Mouse (Mus musculus) macrophage (primary cell): ENCODE data around the gene Acsl1. TPM values are rescaled to one million over a fixed set of nuclear protein-coding genes. Genes with fewer than 3 reads are reported as not detected.

Experiments used
- H3K27ac ChIP-seq: fragments of 350-480 bp; formaldehyde crosslinking; 2 replicates; pipeline ENCODE4 v1.9.0; 2021
- H3K36me3 ChIP-seq: fragments of 350-480 bp; formaldehyde crosslinking; 2 replicates; pipeline ENCODE4 v1.9.0; 2021; ENCODE audit errors: inconsistent target
- H3K4me3 ChIP-seq: fragments of 350-480 bp; formaldehyde crosslinking; 2 replicates; pipeline ENCODE4 v1.9.0; 2021; ENCODE audit errors: inconsistent target
- H3K79me2 ChIP-seq: fragments of 350-480 bp; formaldehyde crosslinking; 2 replicates; pipeline ENCODE4 v1.9.0; 2021; ENCODE audit errors: inconsistent target
- WGBS: methylation state at CpG from one replicate; pipeline ENCODE4 v1.1.7; 2026; ENCODE audit warnings: inconsistent platforms; ENCODE audit not compliant: missing documents; 5-methylcytosine and 5-hydroxymethylcytosine counted together
- polyA plus RNA-seq: library from polyadenylated mRNA; stranded (reverse); fragments of 250-400 nt; gene quantifications from 3 replicates; pipeline ENCODE4 v1.2.4, GENCODE M21; 2018; ENCODE audit warnings: inconsistent platforms

The Acsl1 gene
- polyA plus RNA-seq, 1 experiment from 2014 or later: 22.9 TPM

DNA sequence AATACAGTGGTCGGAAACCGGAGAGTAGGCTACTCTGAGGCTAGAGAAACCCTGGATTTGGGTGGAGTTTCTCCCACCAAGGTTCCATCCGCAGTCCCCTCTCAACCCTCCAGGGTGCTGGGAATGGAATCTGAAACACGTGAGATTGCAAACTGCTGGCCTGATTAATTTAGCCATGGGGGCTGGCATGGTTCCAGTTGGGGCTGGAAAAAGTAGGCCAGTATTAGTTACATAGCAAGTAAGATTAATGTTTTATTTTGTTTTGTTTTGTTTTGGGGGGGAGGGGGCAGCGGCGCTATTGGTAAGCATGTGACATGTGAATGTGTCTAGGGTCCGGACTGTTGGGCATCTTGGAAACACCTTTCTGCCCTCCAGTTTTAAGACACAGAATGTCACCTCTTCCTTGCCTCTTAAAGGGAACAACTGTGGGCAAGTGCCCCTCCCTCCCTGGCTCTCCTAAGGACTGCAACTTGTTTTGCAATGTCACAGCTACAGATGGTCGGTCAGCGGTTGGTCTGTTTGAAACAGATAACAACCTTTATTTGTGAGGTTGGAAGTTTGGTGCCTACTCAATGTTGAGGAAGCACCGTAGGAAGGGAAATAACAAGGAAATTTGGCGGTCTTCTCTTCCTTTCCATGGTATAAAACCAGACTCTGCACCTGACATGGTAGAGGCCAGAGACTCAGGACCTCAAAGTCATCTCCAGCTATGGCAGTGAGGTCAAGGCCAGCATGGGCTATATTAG, 75.8 kb downstream of the Acsl1 start:
- H3K4me3 ChIP-seq: no peak overlapping the region

DNA sequence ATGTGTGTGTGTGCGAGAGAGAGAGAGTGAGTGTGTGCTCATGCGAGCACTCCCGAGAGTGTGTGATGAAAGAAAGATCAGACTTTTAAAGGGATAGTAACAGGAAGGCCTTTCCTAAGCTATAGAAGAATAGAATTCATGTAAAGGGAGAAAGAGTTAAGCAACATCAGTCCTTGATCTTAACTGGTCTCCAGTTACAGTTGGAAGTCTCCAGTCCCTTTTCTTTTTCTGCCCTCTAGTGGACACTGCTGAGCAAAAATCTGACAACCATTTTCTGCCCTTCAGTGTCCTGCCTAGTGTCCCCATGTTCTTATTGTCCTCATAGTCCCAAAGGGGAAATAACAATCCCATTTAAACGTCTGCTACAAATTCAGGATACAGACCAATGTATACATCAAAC, 76.4 kb downstream of the Acsl1 start:
- Histone ChIP-seq H3K4me3 (no peak overlapping the region), H3K79me2 (no peaks in the 10 kb centered on the region), H3K27ac (no peak overlapping the region), H3K36me3 (no peaks in the 10 kb centered on the region)
- WGBS: 23% methylated on average over 4 of the region's 4 CpGs

More for the DNA sequence above, 75.8 kb downstream of the Acsl1 start:
- Histone ChIP-seq H3K79me2 (no peaks in the 10 kb centered on the region), H3K36me3 (no peaks in the 10 kb centered on the region), H3K27ac (no peak overlapping the region)
- WGBS: 33% methylated on average over 11 of the region's 11 CpGs

DNA sequence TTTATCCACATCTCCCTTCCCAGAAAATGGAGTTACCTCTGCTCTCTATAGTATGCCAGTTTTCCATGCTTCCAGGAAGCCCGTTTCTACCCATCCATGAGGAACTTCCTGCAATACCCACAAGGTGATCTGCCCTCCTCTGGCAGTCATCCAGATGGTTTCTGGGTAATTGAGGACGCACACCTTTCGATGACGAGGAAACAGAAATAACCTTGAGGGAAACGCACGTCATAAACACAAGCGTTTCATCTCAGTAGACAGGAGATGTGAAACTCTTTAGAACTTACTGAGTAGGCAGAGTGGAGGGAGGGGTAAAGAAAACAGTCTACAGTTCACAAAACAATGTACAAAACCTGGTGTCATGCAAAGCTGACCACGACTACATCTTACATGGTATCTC, 79.2 kb downstream of the Acsl1 start:
- 64% methylated on average over 8 of the region's 8 CpGs for WGBS
- H3K4me3 ChIP-seq: no peak overlapping the region
- H3K27ac ChIP-seq: no peak overlapping the region
- H3K79me2 ChIP-seq: peaks cover 22% of the 10 kb centered on the region
- H3K36me3 ChIP-seq: no peaks in the 10 kb centered on the region

- Histone ChIP-seq H3K79me2 (peaks cover 24% of the 10 kb centered on the region), H3K4me3 (peak overlapping the region; percentile 85), H3K36me3 (peaks cover 5% of the 10 kb centered on the region; the same call in 1 of the 2 replicates), H3K27ac (peak overlapping the region; percentile 81)
- 49% methylated on average over 4 of the region's 4 CpGs for WGBS
These were observed 80.2 kb downstream of the Acsl1 start for GRCm38 (mm10) chr8:46551029-46551428.

DNA sequence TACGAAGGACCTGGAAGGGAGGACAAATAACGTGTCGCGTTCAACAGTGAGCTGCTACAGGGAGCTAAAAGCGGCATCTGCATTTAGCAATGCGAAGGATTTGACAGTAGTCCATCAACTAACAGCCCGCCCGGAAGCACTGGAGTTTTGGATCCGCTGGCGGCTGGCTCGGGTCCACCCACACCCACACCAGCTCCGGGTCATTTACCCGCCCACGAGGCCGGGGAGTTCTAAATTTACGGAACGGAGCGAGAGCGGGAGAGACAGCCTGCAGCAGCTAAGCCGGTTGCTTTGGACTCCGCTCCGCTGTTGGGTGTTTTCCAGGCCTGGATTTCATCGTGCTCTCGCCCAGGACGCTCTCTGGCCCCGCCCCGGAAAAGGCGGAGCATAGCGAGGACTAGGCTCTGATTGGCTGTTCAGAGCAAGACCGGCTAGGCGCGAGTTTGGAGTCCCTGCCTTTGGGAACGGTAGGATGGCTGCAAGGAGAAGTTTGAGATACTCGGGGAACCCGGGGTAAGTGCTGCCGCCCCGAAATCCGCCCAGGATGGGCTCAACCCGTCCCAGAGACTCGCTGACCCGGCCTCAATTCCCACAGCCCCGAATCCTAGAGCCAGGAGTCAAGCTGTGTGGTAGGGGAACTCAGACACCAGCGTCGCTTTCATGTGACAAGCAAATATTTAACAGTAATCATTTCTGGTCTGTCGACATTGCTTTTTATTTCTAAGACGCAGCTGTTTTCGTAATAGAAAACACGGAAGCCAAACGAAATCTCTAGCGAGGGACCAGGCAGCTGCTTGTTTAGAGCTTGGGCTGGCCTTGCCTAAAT, 81.0 kb downstream of the Acsl1 start, which contains the start of gene Cenpu:
Gene Cenpu, plus strand, starts transcription at position 414 of the 826 bp plus-strand sequence.
- Histone ChIP-seq H3K36me3 (peaks cover 6% of the 10 kb centered on the region; the same call in 1 of the 2 replicates), H3K4me3 (peak within 1 kb of the TSS; percentile 85), H3K27ac (peak within 1 kb of the TSS; percentile 81), H3K79me2 (peaks cover 24% of the 10 kb centered on the region)
- WGBS: under 1% methylated on average over 50 of the region's 50 CpGs

- peaks cover 6% of the 10 kb centered on the region; the same call in 1 of the 2 replicates for H3K36me3 ChIP-seq
- H3K4me3 ChIP-seq: peak overlapping the region; percentile 85
- H3K79me2 ChIP-seq: peaks cover 24% of the 10 kb centered on the region
- peak overlapping the region; percentile 81 for H3K27ac ChIP-seq
- 3% methylated on average over 10 of the region's 10 CpGs for WGBS
These were observed 81.6 kb downstream of the Acsl1 start for GRCm38 (mm10) chr8:46552441-46552765.

DNA sequence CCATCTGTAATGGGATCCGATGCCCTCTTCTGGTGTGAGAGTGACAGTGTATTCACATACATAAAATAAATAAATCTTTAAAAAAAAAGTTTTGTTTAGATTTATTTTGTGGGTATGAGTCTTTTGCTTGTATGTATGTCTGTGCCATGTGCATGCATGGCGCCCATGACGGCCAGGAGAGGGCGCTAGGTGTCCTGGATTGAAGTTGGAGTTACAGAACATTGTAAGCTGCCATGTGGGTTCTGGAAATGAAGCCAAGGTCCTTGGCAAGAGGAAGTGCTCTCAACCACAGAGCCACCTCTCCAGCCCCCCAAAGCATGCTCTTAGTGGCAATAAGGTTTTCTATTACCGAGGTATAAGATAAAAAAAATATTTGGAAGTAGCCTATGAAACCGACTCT, 88.6 kb downstream of the Acsl1 start:
- peaks cover 17% of the 10 kb centered on the region for H3K36me3 ChIP-seq
- H3K79me2 ChIP-seq: peaks cover 7% of the 10 kb centered on the region; the same call in 1 of the 2 replicates
- WGBS: 39% methylated on average over 6 of the region's 6 CpGs
- no peak overlapping the region for H3K27ac ChIP-seq
- no peak overlapping the region for H3K4me3 ChIP-seq

DNA sequence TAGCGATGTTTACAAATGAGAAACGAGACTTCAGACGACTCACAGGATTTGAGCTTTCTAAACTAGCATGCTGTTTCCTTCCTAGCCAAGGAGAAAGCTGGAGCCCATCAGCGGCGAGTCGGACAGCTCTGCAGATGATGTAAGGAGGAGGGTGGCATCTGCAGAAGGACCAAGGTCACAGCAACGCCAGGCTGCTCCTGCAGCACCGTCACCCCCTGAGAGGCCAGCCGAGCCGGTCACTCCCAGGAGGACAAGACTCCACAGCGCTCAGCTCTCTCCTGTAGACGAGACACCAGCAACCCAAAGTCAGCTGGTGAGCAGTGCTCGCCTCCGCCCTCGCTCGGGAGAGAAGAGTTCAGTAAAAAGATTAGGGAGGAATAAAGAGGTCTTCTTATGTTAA, 91.5 kb downstream of the Acsl1 start:
- no peaks in the 10 kb centered on the region for H3K79me2 ChIP-seq
- 96% methylated on average over 16 of the region's 16 CpGs for WGBS
- H3K4me3 ChIP-seq: no peak overlapping the region
- H3K27ac ChIP-seq: no peak overlapping the region
- H3K36me3 ChIP-seq: peaks cover 11% of the 10 kb centered on the region

DNA sequence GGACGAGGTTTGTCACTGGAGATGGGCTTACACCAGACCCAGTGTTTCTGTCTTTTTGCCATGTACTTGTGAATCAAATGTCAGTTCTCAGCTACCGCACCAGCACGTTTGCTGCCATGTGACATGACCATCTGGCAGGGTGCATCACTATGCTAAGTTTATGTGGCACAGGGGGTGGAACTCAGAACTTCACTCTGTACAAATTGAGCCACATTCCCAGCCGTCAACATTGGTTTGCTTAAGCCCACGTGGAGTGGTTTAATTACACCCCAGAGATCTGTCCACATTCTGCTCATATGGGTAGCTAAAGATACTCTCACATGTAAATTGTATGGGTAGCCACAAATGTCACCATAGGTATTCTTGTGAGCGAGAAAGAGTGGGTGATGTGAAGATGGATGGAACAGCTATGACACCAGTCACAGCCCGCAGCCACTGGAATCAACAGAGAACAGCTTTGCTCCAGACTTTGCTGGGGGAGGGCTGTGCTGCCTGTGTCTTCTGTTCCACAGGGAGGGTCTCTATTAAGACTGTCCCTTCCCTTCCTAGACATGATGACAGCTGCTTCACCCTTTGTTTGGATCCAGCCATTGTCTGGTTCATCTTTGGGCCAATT, 96.2 kb downstream of the Acsl1 start:
- WGBS: 98% methylated on average over 7 of the region's 7 CpGs
- H3K36me3 ChIP-seq: peaks cover 11% of the 10 kb centered on the region
- no peak overlapping the region for H3K27ac ChIP-seq
- H3K79me2 ChIP-seq: no peaks in the 10 kb centered on the region
- no peak overlapping the region for H3K4me3 ChIP-seq

DNA sequence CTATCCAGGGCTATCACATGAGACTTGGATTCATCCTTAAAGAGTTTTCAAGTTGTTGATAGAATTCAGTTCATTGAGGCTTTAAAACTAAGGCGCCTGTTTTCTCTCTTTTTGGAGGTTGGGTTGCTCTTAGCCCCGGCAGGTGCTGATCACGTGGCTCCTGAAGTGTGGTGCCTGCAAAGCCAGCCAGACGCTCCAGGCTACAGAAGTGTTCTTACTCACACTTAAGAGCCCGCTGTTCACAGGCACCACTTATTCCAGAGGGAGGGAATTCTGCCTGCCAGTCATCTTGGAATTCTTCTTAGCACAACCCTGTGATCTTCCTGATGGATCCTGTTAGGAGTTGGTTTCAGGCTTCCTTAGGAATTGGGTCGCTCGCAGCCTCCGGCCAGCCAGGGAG, 97.1 kb downstream of the Acsl1 start:
- Histone ChIP-seq H3K27ac (no peak overlapping the region), H3K4me3 (no peak overlapping the region), H3K79me2 (no peaks in the 10 kb centered on the region), H3K36me3 (peaks cover 4% of the 10 kb centered on the region; the same call in 1 of the 2 replicates)
- WGBS: 91% methylated on average over 8 of the region's 8 CpGs

DNA sequence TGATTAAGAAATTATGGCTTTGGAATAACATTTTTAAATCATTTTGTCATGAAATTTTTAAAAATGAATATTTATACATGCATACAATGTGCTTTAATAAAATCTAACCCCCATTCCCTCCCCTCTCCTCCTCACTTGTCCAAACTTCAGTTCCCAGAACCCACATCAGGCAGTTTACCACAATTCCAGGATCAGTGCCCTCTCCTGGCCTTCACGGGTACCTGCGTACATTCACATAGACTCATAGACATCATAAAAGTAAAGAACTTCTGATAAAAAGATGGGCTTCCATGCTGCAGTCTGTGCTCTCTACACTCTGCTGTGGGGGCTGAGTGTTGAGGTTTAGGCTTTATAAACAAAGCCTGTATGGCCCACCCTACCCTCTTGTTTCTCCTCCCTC, 98.1 kb downstream of the Acsl1 start:
- Histone ChIP-seq H3K27ac (no peak overlapping the region), H3K36me3 (no peaks in the 10 kb centered on the region), H3K79me2 (no peaks in the 10 kb centered on the region), H3K4me3 (no peak overlapping the region)
- 83% methylated on average over 2 of the region's 2 CpGs for WGBS

- H3K27ac ChIP-seq: no peak overlapping the region
- no peak overlapping the region for H3K4me3 ChIP-seq
- no peaks in the 10 kb centered on the region for H3K79me2 ChIP-seq
- 84% methylated on average over 19 of the region's 19 CpGs for WGBS
- 0 out of 2 replicates have a peak, but pooled peaks cover 8% of the 10 kb centered on the region for H3K36me3 ChIP-seq
These were observed 99.0 kb downstream of the Acsl1 start for GRCm38 (mm10) chr8:46569659-46570441.

- Histone ChIP-seq H3K79me2 (no peaks in the 10 kb centered on the region), H3K36me3 (0 out of 2 replicates have a peak, but pooled peaks cover 14% of the 10 kb centered on the region), H3K4me3 (no peak overlapping the region), H3K27ac (no peak overlapping the region)
- 96% methylated on average over 12 of the region's 14 CpGs for WGBS
These were observed 99.8 kb downstream of the Acsl1 start for GRCm38 (mm10) chr8:46570673-46571072.

- Histone ChIP-seq H3K27ac (no peak overlapping the region), H3K79me2 (no peaks in the 10 kb centered on the region), H3K36me3 (peaks cover 30% of the 10 kb centered on the region; the same call in 1 of the 2 replicates), H3K4me3 (no peak overlapping the region)
- WGBS: 100% methylated on average over 2 of the region's 2 CpGs
These were observed 102.6 kb downstream of the Acsl1 start for GRCm38 (mm10) chr8:46573446-46573845.
